Mouse (Mus musculus) kidney, embryonic 14.5 days (tissue): Measurements from ENCODE around the gene Frmpd1. TPM values are rescaled to one million over a fixed set of nuclear protein-coding genes. Genes with fewer than 3 reads are reported as not detected.
A peak's percentile ranks its signal among the peaks of the same experiment; 100 is the strongest.

Source experiments
- ATAC-seq: fragments of 200-750 bp; cut with Nextera tagmentation; 2 replicates; pipeline ENCODE4 v1.8.0; 2017; ENCODE audit warnings: moderate number of reproducible peaks, mild to moderate bottlenecking, moderate TSS enrichment, moderate library complexity; ENCODE audit not compliant: low FRiP score, low TSS enrichment
- H3K27ac ChIP-seq: fragments of 300-500 bp; sonication (generic); 2 replicates; pipeline ENCODE4 v1.5.1; 2014; ENCODE audit warnings: low read depth, mild to moderate bottlenecking, low read length, moderate library complexity, mixed read lengths
- H3K27me3 ChIP-seq: fragments of 300-500 bp; sonication (generic); 2 replicates; pipeline ENCODE4 v1.6.1; 2014; ENCODE audit warnings: mild to moderate bottlenecking, low read length; ENCODE audit not compliant: control insufficient read depth, insufficient read depth
- H3K36me3 ChIP-seq: fragments of 300-500 bp; sonication (generic); 2 replicates; pipeline ENCODE4 v1.6.1; 2014; ENCODE audit warnings: low read length, mixed read lengths; ENCODE audit not compliant: control insufficient read depth, insufficient read depth
- H3K4me1 ChIP-seq: fragments of 300-500 bp; sonication (generic); 2 replicates; pipeline ENCODE4 v1.6.1; 2014; ENCODE audit warnings: low read length, mixed read lengths; ENCODE audit not compliant: control insufficient read depth, insufficient read depth
- H3K4me2 ChIP-seq: fragments of 300-500 bp; sonication (generic); replicated peaks from 2 replicates; pipeline ENCODE4 v1.6.1; 2014; ENCODE audit warnings: low read depth, mild to moderate bottlenecking, low read length
- H3K4me3 ChIP-seq: fragments of 300-500 bp; sonication (generic); 2 replicates; pipeline ENCODE4 v1.5.1; 2014; ENCODE audit warnings: mild to moderate bottlenecking, low read length
- H3K9ac ChIP-seq: fragments of 300-500 bp; sonication (generic); 2 replicates; pipeline ENCODE4 v1.6.1; 2014; ENCODE audit warnings: low read depth, mild to moderate bottlenecking, low read length, moderate library complexity
- H3K9me3 ChIP-seq: fragments of 300-500 bp; sonication (generic); 2 replicates; pipeline ENCODE4 v1.6.1; 2016; ENCODE audit warnings: low read length; ENCODE audit not compliant: control insufficient read depth
- WGBS: fragments of 180-500 bp; shearing (Covaris S2); extraction: QIAGEN DNeasy Blood & Tissue Kit; methylation state at CpG from one replicate; pipeline ENCODE4 v1.1.7; 2014; 5-methylcytosine and 5-hydroxymethylcytosine counted together
- polyA plus RNA-seq: library from polyadenylated mRNA; unstranded; fragments of >200 nt; fragmentation: Nextera tagmentation; extraction: Ambion mirVana; gene quantifications from 2 replicates; pipeline ENCODE4 v1.2.1, GENCODE M21; 2014

Frmpd1 gene
- polyA plus RNA-seq, 1 experiment from 2014 or later: 0.24 TPM

DNA sequence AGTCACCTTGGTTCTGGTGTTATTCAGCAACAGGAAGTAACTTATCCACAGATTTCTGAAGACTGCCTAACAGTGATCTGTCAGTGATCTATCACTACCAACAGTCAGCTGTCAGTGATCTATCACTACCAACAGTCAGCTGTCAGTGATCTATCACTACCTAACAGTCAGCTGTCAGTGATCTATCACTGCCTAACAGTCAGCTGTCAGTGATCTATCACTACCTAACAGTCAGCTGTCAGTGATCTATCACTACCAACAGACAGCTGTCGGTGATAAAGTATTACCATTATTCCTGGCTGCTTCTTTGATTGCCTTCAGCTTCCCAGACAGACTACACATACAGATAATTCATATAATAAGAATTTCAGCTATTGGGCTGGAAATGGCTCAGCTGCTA, 19.2 kb upstream of the Frmpd1 start:
- no peak overlapping the region for H3K27ac ChIP-seq
- H3K27me3 ChIP-seq: no peaks in the 10 kb centered on the region
- H3K4me2 ChIP-seq: no peak overlapping the region
- H3K9ac ChIP-seq: no peak overlapping the region
- WGBS: 97% methylated on average over 1 of the region's 1 CpGs
- no peaks in the 10 kb centered on the region for H3K36me3 ChIP-seq
- H3K4me3 ChIP-seq: no peak overlapping the region
- no peaks in the 10 kb centered on the region for H3K9me3 ChIP-seq
- no peak for ATAC-seq
- H3K4me1 ChIP-seq: no peaks in the 10 kb centered on the region

DNA sequence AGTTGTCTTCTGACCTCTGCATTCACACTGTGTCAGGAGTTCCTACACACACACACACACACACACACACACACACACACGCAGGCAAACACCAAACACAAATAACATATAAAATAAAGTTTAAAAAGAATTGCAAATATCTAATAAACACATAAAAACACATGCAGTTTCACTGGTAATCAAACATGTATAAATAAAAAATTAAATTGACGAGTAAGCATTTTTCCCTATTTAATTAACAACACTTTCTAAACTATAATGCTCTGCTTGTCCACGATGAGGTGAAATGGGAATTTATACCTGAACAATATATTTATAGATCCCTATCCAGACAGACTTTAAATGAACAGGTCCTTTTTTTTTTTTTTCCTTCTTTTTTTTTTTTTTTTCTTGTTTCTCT, 18.7 kb upstream of the Frmpd1 start:
- WGBS: 81% methylated on average over 3 of the region's 3 CpGs
- Histone ChIP-seq H3K27ac (no peak overlapping the region), H3K4me1 (no peaks in the 10 kb centered on the region), H3K4me3 (no peak overlapping the region), H3K9me3 (no peaks in the 10 kb centered on the region), H3K36me3 (no peaks in the 10 kb centered on the region), H3K27me3 (no peaks in the 10 kb centered on the region), H3K4me2 (no peak overlapping the region), H3K9ac (no peak overlapping the region)
- ATAC-seq: no peak

DNA sequence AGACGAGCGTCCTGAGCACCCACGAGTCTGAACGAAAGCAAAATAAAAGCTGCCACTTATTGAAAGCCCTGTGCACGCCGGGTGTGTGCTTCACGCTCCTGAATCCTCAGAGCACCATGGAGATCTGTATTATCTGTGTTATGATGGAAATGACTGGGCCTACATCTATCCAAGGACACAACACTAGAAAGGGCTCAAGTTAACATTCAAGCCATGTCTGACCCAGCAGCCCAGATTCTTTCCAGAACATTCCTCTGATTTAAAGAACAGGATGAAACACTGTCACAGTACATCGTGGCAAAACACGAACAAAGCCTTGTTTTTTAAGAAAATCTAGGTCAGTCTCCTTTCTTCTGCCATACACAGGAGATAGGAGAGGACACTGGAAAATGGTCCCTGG, 13.3 kb upstream of the Frmpd1 start:
- Histone ChIP-seq H3K9ac (no peak overlapping the region), H3K36me3 (no peaks in the 10 kb centered on the region), H3K4me2 (no peak overlapping the region), H3K27ac (no peak overlapping the region), H3K9me3 (no peaks in the 10 kb centered on the region), H3K4me3 (no peak overlapping the region), H3K4me1 (no peaks in the 10 kb centered on the region), H3K27me3 (no peaks in the 10 kb centered on the region)
- ATAC-seq: no peak
- 87% methylated on average over 9 of the region's 9 CpGs for WGBS

DNA sequence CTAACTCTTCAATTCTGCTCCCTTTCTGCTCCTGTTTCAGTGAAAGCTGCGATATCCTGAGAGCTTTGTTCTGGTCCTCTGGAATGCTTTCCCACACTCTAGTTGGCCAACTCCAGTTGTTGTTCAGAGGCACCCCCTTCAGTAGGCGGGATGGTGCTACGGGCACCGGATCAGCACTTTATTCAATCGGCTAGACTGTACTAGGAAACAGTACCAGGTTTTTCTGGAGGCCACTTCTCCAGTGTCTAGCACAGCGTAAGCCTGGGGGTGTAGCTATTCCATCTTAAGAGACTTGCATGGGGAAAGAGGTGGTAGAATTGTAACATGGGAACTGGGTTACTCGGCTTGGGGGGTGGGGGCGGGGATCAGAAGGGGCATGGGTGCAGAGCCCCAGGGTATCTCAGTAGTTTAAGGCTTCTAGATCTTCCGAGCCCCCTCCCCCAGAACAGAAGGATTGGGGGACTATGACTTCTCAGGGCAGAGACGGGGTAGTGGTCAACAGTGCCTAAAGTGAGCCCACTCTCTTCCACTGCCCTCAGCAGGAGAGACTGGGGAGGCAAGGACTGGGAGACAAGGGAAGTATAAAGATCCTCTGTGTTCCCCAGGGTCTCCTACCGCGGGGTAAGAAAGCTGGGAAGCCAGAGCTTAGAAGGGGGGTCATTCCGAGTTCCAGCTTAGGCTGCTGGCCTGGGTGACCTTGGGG, 706 bp upstream of the Frmpd1 start:
- 20% methylated on average over 13 of the region's 13 CpGs for WGBS
- H3K9me3 ChIP-seq: no peaks in the 10 kb centered on the region
- H3K27ac ChIP-seq: no peak overlapping the region
- no peak for ATAC-seq
- peaks cover 24% of the 10 kb centered on the region for H3K27me3 ChIP-seq
- H3K36me3 ChIP-seq: no peaks in the 10 kb centered on the region
- peak overlapping the region; percentile 48 for H3K9ac ChIP-seq
- peak overlapping the region; percentile 95 for H3K4me2 ChIP-seq
- H3K4me3 ChIP-seq: peak overlapping the region; percentile 52
- no peaks in the 10 kb centered on the region; the same call in 1 of the 2 replicates for H3K4me1 ChIP-seq

DNA sequence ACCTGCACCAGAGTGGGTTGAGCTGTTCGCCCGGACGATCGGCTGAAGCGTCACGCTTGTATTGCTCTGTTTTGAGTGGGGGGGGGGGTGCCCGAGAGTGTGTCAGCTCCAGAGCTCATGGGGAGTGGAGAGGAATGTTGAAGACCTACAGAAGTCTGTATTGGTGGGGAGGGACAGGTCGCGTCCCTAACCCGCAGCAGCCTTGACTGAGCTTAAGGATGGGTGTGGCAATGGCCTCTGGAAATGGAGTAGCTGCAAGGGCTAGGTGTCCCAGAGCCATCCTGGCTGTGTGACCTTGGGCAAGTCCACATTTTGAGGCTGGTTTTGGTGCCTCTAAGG, 625 bp downstream of the Frmpd1 start:
- Histone ChIP-seq H3K36me3 (no peaks in the 10 kb centered on the region), H3K4me1 (no peaks in the 10 kb centered on the region; the same call in 1 of the 2 replicates), H3K9ac (peak overlapping the region; percentile 48; the same call in 1 of the 2 replicates), H3K9me3 (no peaks in the 10 kb centered on the region), H3K27me3 (peaks cover 24% of the 10 kb centered on the region), H3K27ac (no peak overlapping the region), H3K4me3 (peak overlapping the region; percentile 52), H3K4me2 (peak overlapping the region; percentile 95)
- 3% methylated on average over 10 of the region's 10 CpGs for WGBS
- peak; percentile 54; the same call in 1 of the 2 replicates for ATAC-seq

DNA sequence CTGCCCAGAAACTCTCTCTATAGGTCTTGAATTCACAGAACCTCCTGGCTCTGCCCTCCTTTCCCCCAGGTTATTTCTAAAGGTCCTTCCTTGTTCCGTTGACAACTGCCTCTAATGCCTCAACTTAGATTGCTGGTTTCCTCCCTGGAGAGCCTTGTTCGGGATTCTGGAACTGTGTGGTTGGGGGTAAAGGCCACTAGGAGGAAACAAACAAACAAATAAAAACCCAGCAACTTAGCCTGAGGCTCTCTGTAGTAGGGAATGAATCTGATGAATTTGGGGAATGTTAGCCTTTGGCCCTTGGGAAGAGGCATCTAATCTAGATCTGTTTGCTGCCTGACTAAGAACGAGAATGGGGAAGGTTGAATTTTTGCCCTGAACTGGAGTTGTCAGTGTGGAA, 13.6 kb downstream of the Frmpd1 start:
- no peaks in the 10 kb centered on the region for H3K9me3 ChIP-seq
- 65% methylated on average over 3 of the region's 3 CpGs for WGBS
- ATAC-seq: no peak

DNA sequence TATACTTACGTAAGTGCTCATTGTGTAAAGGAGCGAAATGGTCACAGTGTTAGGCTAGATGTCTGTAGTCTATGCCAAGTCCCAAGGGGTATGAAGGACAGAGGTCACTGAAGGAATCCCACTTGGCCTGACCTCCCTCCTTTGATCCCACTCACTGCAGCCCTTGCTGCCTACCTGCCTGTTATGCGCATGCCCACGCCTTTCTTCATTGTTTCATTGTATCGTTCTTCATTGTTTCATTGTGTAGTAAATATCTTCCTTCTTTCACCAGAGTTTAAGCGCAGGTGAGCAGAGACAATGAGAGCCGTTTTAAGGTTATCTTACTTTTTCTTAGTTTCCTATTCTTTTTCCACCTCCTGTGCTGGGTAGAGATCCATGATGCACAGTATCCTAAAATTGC, 18.6 kb downstream of the Frmpd1 start:
- Histone ChIP-seq H3K27ac (no peak overlapping the region), H3K9me3 (no peaks in the 10 kb centered on the region), H3K4me3 (no peak overlapping the region), H3K27me3 (no peaks in the 10 kb centered on the region), H3K4me1 (no peaks in the 10 kb centered on the region), H3K9ac (no peak overlapping the region), H3K36me3 (no peaks in the 10 kb centered on the region), H3K4me2 (no peak overlapping the region)
- WGBS: 95% methylated on average over 7 of the region's 7 CpGs
- no peak for ATAC-seq

More for the DNA sequence above, 13.6 kb downstream of the Frmpd1 start:
- Histone ChIP-seq H3K4me2 (no peak overlapping the region), H3K27ac (no peak overlapping the region), H3K36me3 (no peaks in the 10 kb centered on the region), H3K27me3 (no peaks in the 10 kb centered on the region), H3K4me3 (no peak overlapping the region), H3K9ac (no peak overlapping the region), H3K4me1 (no peaks in the 10 kb centered on the region)

DNA sequence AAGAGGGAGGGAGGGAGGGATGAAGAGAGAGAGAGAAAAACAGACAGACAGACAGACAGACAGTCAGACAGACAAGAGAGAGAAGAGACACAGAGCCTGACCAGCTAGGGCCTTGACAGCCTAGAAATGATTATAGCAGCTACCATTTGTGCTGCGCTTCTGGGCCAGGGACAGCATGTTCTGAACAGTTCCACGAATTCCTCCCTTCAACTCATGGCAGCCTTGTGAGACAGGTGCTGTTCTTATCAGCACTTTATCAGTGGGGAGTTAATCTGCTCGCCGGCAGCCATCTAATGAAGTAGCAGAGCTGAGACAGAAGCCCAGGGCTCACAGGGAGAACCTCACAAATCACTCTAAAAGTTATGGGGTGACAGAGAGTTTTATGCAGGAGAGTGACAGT, 22.8 kb downstream of the Frmpd1 start:
- Histone ChIP-seq H3K9me3 (no peaks in the 10 kb centered on the region), H3K4me2 (no peak overlapping the region), H3K27me3 (no peaks in the 10 kb centered on the region), H3K4me3 (no peak overlapping the region), H3K4me1 (no peaks in the 10 kb centered on the region), H3K27ac (no peak overlapping the region), H3K9ac (no peak overlapping the region), H3K36me3 (no peaks in the 10 kb centered on the region)
- no peak for ATAC-seq
- WGBS: 12% methylated on average over 4 of the region's 4 CpGs

DNA sequence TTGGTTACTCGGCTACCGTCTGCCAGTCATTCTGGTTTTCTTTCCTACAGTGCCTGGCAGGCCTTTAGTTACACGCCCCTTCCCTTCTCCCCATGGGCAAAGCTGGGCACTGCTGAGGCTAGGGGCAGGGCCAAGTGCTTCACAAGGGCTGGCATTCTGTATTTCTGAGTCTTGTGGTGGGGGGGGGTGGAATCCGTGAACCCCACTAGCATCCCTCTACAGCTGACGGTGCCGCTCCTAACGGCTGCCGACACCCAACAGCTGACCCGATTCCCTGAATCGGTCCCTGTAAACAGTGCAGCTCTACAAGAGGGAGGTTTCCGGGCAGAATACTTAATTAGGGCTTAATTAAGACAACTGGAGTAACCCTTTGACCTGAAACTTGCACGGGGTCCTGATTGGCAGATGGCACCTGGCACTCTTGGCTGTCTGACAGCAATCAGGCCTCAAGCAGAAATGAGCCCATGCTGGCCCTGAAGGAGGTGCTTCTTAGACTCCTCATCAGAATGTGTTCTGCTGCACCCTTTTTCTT, 24.2 kb downstream of the Frmpd1 start:
- Histone ChIP-seq H3K4me3 (no peak overlapping the region), H3K4me2 (no peak overlapping the region), H3K36me3 (no peaks in the 10 kb centered on the region), H3K9ac (no peak overlapping the region), H3K4me1 (no peaks in the 10 kb centered on the region), H3K9me3 (no peaks in the 10 kb centered on the region), H3K27me3 (no peaks in the 10 kb centered on the region), H3K27ac (no peak overlapping the region)
- 80% methylated on average over 12 of the region's 12 CpGs for WGBS
- ATAC-seq: no peak
